Mouse (Mus musculus): ENCODE results near the gene Psmb8.

GRCm38 (mm10) chr17:34205021-34205745, 7.7 kb downstream of the Psmb8 start:
- TF ChIP-seq CTCF (IDR thresholded peaks at IDR 0.05; ENCODE audit: insufficient read depth, low read length) (no peak), POLR2A (IDR thresholded peaks at IDR 0.05; ENCODE audit: borderline replicate concordance, extremely low read depth, low read depth, low read length) (0 out of 2 replicates have a peak, but pooled peaks have one; percentile 3)

All from lung, adult 2 months (tissue).